ENCODE assay signal across 11 mouse cellular contexts in the genomic region with DNA sequence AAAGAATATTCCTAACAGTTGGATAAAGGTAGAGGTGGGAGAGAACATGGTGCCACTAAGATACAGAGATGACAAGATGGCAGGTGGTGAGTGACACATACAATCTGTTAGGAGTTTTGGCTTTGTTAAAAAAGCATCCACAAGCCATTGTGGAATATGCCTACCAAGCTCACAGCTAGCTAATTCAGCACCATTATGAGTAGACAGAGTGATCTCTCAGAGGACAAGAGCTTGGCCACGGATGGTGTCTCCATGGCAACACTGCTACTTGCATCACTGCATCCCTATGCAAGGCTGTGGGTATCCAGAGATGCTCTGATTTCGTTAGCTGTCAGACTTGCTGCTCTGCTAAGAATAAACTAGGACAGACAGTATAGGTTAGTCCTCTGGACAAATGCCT.
A peak's percentile ranks its signal among the peaks of the same experiment; 100 is the strongest.
DNase-seq lines count a peak whose midpoint lies in the region; ATAC-seq and TF ChIP-seq lines count a peak whose summit lies in the region.
"Had no signal": no experiment of that assay in that cellular context is flagged by ENCODE, and none has a peak within 500 bp of the region (broad histone marks: within the 10 kb centered on the region; RNA-seq: fewer than 3 reads in every experiment).

No protein-coding gene starts in this region.

- WGBS in embryonic facial prominence, embryonic 14.5 days: 72% methylated on average over 2 of the region's 2 CpGs
- WGBS in embryonic facial prominence, embryonic 10.5 days: 68% methylated on average over 2 of the region's 2 CpGs
- 62% methylated on average over 2 of the region's 2 CpGs for WGBS in lung, embryonic 16.5 days
- 72% methylated on average over 2 of the region's 2 CpGs for WGBS in stomach, postnatal 0 days

- no peak overlapping the region for H3K27ac ChIP-seq in embryonic facial prominence, embryonic 14.5 days (replicated peaks; ENCODE audit: low read depth, low read length)
- H3K27ac ChIP-seq in embryonic facial prominence, embryonic 10.5 days (replicated peaks): no peak overlapping the region
- 0 out of 2 replicates have a peak overlapping the region, but pooled peaks have one; percentile 2 for H3K27ac ChIP-seq in lung, embryonic 16.5 days (ENCODE audit: low read length)
- H3K27ac ChIP-seq in stomach, postnatal 0 days (replicated peaks): no peak overlapping the region

- intact Hi-C loops in left cerebral cortex, postnatal 14 days (cut with DNase I): no loop called here

- no peak for TF ChIP-seq EP300 in stomach, postnatal 0 days (optimal IDR thresholded peaks at IDR 0.05)

- ATAC-seq in embryonic facial prominence, embryonic 14.5 days (ENCODE audit: low read depth): peak; percentile 56; the same call in 1 of the 2 replicates
- no peak for ATAC-seq in lung, embryonic 16.5 days (ENCODE audit: low read depth)
- ATAC-seq in stomach, postnatal 0 days (ENCODE audit: low FRiP score, low TSS enrichment): no peak
- ATAC-seq: inflammation-experienced regulatory T-cells, adult 6 months had no signal

- no peak overlapping the region for H3K4me2 ChIP-seq in embryonic facial prominence, embryonic 14.5 days (ENCODE audit: low read depth, low read length)
- no peak overlapping the region for H3K4me2 ChIP-seq in lung, embryonic 16.5 days (ENCODE audit: low read depth, low read length)
- no peak overlapping the region for H3K4me2 ChIP-seq in stomach, postnatal 0 days (replicated peaks; ENCODE audit: low read depth)

- DNase-seq in embryonic facial prominence, embryonic 14.5 days (ENCODE audit: low spot score): no peak
- no peak for DNase-seq in embryonic facial prominence, embryonic 10.5 days (ENCODE audit: low spot score)
- no peak for DNase-seq in lung, postnatal 36 days
- DNase-seq in left cerebral cortex, postnatal 14 days (ENCODE audit: low spot score in 2 of 2): peak; percentile 64 to 73
- DNase-seq in right cerebral cortex, postnatal 36 days (ENCODE audit: low spot score in 2 of 2): peak; percentile 48 to 79
- no peak for DNase-seq in kidney, adult 11 months
- DNase-seq in stomach, postnatal 0 days (ENCODE audit: low spot score): no peak
- DNase-seq: adrenal gland, postnatal 25 days; lung, adult 2 months had no signal

- H3K4me1 ChIP-seq in embryonic facial prominence, embryonic 14.5 days (ENCODE audit: control insufficient read depth, insufficient read depth, low read length): peaks cover 20% of the 10 kb centered on the region
- peaks cover 24% of the 10 kb centered on the region for H3K4me1 ChIP-seq in embryonic facial prominence, embryonic 10.5 days
- peaks cover 48% of the 10 kb centered on the region for H3K4me1 ChIP-seq in lung, embryonic 16.5 days (replicated peaks; ENCODE audit: control insufficient read depth, insufficient read depth, low read length)
- peaks cover 8% of the 10 kb centered on the region for H3K4me1 ChIP-seq in stomach, postnatal 0 days (replicated peaks; ENCODE audit: control insufficient read depth, insufficient read depth)

- H3K9me3 ChIP-seq in embryonic facial prominence, embryonic 14.5 days (ENCODE audit: control insufficient read depth, low read length): no peaks in the 10 kb centered on the region
- H3K9me3 ChIP-seq in embryonic facial prominence, embryonic 10.5 days: no peaks in the 10 kb centered on the region
- no peaks in the 10 kb centered on the region for H3K9me3 ChIP-seq in lung, embryonic 16.5 days (ENCODE audit: control insufficient read depth, low read length)
- H3K9me3 ChIP-seq in stomach, postnatal 0 days (ENCODE audit: control insufficient read depth, low read length): no peaks in the 10 kb centered on the region

- no peaks in the 10 kb centered on the region for H3K36me3 ChIP-seq in embryonic facial prominence, embryonic 14.5 days (ENCODE audit: control insufficient read depth, insufficient read depth, low read length)
- no peaks in the 10 kb centered on the region for H3K36me3 ChIP-seq in embryonic facial prominence, embryonic 10.5 days (replicated peaks)
- no peaks in the 10 kb centered on the region for H3K36me3 ChIP-seq in lung, embryonic 16.5 days (ENCODE audit: control insufficient read depth, insufficient read depth, low read length)
- no peaks in the 10 kb centered on the region for H3K36me3 ChIP-seq in stomach, postnatal 0 days (ENCODE audit: control insufficient read depth, insufficient read depth, low read length)

- no peak overlapping the region for H3K9ac ChIP-seq in embryonic facial prominence, embryonic 14.5 days (ENCODE audit: low read depth, low read length)
- no peak overlapping the region for H3K9ac ChIP-seq in lung, embryonic 16.5 days (ENCODE audit: low read length)
- H3K9ac ChIP-seq in stomach, postnatal 0 days (ENCODE audit: low read length): no peak overlapping the region

- no peak for TF ChIP-seq CTCF in stomach, postnatal 0 days (IDR thresholded peaks at IDR 0.05; ENCODE audit: low read depth)

- no peaks in the 10 kb centered on the region for H3K27me3 ChIP-seq in embryonic facial prominence, embryonic 14.5 days (replicated peaks; ENCODE audit: control insufficient read depth, insufficient read depth, low read length)
- H3K27me3 ChIP-seq in embryonic facial prominence, embryonic 10.5 days (replicated peaks; ENCODE audit: low read depth, poor library complexity, severe bottlenecking): no peaks in the 10 kb centered on the region
- H3K27me3 ChIP-seq in lung, embryonic 16.5 days (ENCODE audit: control insufficient read depth, insufficient read depth, low read depth, low read length): no peaks in the 10 kb centered on the region
- no peaks in the 10 kb centered on the region for H3K27me3 ChIP-seq in stomach, postnatal 0 days (ENCODE audit: control insufficient read depth, insufficient read depth, low read length)

- H3K4me3 ChIP-seq in embryonic facial prominence, embryonic 14.5 days (ENCODE audit: low read depth, low read length): no peak overlapping the region
- H3K4me3 ChIP-seq in embryonic facial prominence, embryonic 10.5 days: no peak overlapping the region
- no peak overlapping the region for H3K4me3 ChIP-seq in lung, embryonic 16.5 days (ENCODE audit: low read length)
- no peak overlapping the region for H3K4me3 ChIP-seq in stomach, postnatal 0 days (ENCODE audit: low read depth, low read length)

Comparison
In these comparisons a context has a peak if more than half of its experiments do, and no peak if none do; other contexts are left out.
1. DNase-seq: peak in left cerebral cortex, postnatal 14 days (2 of 2) and right cerebral cortex, postnatal 36 days (2 of 2); none in embryonic facial prominence, embryonic 14.5 days (single experiment), embryonic facial prominence, embryonic 10.5 days (single experiment), lung, postnatal 36 days (single experiment), kidney, adult 11 months (single experiment) and stomach, postnatal 0 days (single experiment).